Mouse (Mus musculus) c-Kit-positive CD71-negative TER-119-negative erythroid progenitor cells, embryonic 14.5 days (primary cell): ENCODE results near the gene Hsh2d.

Source experiments
- DNase-seq: peaks from one replicate; pipeline ENCODE4 v3.0.0-alpha.2; 2013; ENCODE audit warnings: low read depth

The Hsh2d gene

DNA sequence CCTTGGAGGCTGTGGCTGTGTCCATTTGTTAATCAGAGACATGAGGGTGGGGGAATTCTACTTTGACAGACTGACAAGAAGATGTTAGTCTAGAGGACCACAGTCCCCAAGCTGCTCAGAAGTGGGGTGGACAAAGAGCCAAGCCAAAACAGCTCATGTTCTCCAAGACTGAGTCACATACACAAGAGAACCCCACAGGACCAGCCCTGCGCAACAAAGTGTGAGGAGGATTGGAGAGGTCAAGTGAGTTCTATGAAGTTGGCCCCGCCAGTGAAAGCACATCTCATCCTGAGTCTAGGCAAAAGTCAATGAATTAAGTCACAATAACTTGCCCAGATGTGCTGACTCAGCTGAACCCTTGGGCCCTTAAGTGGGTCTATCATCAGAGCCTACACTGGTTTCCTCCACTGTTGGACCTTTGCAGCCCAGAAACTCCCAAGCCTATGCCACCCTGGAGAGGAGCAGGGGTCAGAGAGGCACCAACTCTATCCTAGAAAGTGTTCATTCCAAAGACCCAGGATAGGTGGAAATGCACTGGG lies 1.6 kb upstream of the Hsh2d start:
- no peak for DNase-seq

DNA sequence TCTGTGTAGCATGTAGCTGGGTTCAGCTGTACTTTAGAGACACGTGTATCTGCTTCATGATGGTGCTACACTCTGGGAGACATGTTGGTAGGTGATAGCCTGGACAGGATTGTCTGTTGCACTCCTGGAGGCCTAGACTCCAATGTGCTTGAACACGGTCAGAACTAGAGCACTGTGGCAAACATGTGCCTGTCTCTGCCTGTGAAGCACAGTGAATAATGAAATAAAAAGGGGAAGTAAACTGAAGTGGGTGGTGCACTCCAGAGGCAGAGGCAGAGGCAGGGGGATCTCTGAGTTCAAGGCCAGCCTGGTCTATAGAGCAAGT lies 739 bp downstream of the Hsh2d start:
- DNase-seq: no peak

DNA sequence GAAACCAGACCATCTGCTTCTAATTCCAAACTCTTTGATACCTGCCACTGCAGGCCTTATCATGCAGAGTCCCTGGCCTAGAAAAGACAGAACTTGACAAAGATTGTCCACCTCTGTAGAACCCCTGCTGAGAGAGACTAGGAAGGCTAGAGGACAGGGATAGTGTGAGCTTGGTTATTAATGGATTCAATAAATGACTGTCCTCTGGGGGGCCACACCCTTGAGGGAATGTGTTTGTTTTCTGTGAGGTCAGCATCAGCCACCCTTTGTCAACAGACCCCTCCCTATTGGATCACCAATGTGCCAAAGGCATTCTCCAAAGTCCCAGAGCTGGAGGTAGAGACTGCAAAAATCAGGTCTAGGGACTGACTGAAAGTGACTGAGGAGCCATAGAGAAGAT lies 2.6 kb downstream of the Hsh2d start:
- DNase-seq: no peak

DNA sequence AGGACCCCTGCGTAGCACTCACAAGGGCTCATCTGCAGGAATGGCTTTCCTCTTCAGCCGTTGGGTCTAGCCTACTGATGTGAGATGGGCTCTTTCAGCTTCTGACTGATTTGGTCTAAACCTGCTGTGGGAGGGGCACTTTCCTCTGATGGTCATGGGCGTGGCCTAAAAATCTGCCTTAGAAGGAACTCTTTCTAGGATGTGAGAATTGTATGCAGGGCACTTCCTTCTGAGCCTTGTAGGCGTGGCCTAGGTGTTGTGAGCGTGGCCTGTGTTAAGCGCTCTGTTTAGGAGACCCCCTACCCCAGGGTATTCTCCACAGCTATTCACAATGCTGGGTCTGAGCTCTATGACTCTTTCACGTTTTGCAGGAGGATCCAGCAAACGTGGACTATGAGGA lies 8.6 kb downstream of the Hsh2d start:
- no peak for DNase-seq

DNA sequence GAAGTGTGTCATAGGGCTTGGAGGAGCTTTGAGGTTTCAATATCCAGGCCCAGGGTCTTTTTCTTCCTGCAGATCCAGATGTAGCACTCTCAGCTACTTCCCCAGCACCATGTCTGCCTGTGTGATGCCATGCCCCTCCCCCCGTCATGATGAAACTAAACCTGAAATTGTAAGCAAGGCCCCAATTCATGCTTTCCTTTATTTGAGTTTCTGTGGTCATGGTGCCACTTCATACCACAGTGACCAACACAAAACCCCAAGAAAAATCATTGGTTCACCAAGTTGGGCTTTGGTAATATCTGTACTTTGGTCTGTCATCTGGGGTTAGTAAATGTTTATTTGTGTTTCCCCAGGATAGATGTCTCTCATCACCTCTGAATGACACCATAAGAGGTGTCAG lies 19.1 kb downstream of the Hsh2d start:
- DNase-seq: no peak

DNA sequence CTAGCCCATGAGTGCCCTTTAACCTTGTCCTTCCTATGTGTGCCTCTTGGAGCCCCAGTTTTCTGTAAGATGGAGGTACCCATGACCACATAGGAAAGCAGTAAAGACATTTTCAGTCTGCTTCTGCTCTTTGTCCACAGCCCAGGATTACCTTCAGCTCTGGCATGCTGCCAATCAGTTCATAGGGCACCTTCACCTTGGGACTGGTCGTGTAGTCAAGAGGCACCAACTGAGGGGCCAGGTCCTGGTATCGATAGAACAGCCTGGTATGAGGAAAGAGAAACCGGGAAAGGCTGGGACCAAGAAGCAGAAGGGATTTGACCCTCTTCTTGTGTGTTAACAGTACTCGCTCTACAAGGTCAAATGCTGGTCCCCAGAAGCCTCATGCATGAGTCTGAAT lies 20.8 kb downstream of the Hsh2d start:
- DNase-seq: no peak

DNA sequence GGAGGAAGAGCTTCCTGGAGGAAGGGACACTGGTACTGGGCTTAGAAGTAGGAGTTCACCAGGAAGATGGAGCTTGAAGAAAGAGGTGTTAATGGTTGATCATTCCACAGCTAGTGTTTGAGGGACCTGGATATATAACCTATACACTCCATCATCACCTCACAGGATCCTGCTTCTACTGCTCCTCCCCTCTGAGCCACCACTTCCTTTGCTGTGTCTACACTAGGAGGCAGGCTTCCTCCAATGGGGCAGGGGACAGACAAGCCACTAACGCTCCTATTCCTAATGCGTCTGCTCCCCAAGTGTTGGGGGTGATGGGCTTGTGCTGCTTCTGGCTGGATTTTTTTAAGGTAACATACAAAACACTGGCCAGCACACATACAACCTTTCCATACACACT lies 21.3 kb downstream of the Hsh2d start:
- DNase-seq: no peak

DNA sequence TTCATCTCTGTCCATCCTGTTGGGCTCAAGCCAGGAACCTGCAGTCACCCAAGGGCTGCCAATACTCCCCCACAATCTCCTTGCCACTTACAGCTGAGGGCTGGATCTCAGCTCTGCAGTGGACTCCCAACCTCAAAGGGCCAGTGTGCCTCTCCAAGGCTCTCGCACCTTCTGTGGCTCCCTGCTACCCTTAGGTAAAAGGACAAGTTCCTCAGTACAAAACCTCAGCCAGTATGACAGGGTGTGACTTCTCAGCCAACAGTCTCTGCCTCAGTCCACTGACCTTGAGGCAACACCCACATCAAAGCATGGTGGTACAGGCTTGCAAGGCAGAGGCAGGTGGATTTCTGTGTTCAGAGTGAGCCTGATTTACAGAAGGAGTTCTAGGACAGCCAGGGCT lies 22.4 kb downstream of the Hsh2d start:
- no peak for DNase-seq

DNA sequence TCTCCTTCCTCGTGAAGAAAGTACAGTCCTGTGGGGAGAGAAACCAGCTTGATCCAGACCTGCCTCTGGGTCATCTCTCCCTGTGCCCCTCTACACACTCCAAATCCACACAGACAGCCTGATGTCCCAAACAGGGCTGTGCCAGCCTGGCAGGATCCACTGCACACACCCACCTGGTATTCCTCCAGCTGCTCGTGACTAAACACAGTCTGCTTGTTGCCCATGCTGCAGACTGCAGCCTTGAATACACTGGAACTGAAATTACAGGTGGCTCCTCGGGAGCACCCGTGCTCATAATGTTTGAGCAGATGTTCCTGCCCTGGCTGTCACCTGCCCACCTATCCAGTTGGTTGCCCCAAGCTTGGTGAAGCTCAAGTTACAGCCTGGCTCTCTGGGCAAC lies 23.3 kb downstream of the Hsh2d start, which contains the start of gene Cib3:
Cib3 (minus strand) TSS at position 87 of the 400 bp plus-strand sequence.
- DNase-seq: no peak

DNA sequence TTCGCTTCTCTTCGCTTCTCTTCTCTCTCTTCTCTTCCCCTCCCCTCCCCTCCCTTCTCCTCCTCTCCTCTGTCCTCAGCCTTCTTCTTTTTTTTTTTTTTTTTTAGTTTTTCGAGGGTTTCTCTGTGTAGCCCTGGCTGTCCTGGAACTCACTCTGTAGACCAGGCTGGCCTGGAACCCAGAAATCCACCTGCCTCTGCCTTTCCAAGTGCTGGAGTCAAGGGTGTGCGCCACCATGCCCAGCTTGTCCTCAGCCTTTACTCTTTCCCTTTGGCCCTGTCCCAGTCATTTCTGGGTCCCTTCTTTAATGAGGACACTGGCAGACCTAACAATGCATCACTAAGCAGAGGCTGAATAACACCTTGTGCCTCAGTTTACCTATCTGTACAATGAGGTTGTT lies 24.1 kb downstream of the Hsh2d start, which contains the start of gene Gm11034:
Gm11034 (minus strand) TSS at position 101 of the 400 bp plus-strand sequence.
- DNase-seq: no peak

DNA sequence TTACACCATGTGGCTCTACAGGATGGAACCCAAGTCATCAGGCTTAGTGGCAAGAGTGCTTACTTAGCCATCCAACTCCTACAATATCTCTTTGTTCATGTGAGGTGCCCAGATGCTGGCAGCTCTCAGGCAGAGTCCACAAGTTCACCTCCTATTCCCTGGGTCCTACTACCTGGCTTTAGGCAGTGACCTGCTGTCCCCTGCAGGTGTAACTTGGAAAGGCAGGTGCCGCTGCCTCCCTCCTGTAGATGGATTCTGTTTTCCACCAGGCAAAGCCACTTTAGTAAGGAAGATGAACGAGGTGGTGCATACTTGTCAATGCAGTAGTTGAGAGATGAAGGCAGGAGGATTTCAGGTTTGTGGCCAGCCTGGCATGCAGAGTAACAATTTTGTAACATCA lies 25.6 kb downstream of the Hsh2d start:
- DNase-seq: no peak

DNA sequence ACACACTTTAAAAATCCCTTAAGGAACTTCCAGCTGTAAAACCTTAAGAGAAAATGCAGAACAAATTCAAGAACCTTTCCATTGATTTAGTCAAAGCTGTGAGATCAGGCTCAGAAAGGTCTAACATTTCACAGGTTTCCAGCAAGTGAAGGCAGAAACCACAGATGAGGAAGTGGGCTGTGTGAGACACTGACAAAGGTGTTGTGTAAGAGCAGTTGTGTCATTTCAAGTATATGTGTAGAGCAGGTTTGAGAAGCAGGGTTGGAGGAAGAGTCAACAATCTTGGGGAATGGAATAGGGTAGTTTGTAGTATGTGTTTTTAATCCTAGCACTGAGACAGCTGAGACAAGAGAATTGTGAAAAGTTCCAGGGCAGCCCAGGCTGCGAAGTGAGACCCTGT lies 26.4 kb downstream of the Hsh2d start:
- DNase-seq: no peak

DNA sequence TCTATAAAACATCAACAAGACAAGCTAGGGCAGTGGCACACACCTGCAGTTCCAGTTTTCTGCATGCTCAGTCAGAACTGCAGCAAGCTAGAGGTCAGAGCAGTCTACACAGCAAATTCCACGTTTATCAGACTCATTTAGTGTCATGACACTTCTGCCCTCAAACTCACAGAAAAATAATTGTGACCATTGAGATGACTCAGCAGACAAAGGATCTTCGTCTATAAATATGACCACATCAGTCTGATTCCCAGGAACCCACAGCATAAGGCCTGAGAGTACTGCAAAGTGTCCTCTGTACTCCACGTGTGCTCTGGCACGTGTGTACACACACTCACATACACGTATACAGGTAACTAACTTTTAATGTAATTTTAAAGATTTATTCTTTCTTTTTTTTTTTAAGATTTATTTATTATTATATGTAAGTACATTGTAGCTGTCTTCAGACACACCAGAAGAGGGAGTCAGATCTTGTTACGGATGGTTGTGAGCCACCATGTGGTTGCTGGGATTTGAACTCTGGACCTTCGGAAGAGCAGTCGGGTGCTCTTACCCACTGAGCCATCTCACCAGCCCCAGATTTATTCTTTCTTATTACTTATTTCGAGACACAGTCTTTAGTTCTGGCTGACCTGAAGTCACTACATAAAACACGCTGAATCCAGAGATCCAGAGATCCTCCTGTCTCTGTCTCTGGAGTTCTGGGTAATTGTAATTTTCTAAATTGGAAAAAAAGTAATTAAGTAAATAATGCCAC lies 29.5 kb downstream of the Hsh2d start:
- no peak for DNase-seq

DNA sequence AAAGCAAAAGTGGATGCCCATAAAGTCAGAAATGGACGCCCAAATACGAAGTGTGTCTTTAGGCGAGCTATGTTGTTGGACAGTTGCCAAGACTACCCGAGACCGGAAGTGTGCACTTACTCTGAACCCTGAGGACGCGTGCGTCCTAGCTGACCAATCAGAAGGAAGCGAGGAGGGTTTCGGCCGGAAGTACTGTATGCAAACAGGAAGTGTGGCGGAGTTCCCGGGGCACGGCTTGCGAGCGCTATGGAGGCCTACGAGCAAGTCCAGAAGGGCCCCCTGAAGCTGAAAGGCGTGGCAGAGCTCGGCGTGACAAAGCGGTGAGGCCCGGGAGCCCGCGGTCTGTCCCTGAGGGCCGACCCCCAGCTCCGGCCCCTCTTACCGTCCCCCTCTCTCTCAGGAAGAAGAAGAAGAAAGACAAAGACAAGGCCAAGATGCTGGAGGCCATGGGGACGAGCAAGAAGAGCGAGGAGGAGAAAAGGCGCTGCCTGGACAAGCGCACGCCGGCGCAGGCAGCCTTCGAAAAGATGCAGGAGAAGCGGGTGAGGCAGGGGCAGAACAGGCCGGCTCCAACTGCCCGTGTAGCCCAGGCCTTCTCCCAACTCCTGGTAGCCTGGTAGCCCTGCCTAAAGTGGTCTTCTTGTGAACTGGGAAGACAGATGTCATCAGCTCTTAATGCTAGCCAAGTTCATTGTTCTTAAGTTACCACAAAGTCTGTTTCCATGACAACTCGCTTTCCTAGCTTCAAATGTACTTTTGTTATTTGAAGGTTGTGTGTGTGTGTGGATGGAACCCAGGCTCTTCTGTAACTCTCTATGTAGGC lies 30.3 kb downstream of the Hsh2d start, which contains the start of gene Fam32a:
Fam32a (plus strand) TSS at position 190 of the 823 bp plus-strand sequence.
- DNase-seq: peak; percentile 98

DNA sequence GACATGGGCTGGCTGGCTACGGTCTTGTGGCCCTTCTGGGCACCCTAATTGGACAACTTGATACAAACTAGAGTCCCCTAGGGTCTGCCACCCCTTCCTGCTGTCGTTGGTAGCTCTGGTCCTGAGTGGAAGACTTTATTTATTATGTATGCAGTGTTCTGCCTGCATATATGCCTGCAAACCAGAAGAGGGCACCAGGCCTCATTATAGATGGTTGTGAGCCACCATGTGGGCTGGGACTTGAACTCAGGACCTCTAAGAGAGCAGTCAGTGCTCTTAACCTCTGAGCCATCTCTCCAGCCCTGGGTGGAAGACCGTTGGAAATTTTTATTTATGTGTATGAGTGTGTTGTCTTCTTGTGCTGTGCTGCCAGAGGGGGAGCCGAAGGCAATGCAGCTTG lies 31.3 kb downstream of the Hsh2d start:
- no peak for DNase-seq

DNA sequence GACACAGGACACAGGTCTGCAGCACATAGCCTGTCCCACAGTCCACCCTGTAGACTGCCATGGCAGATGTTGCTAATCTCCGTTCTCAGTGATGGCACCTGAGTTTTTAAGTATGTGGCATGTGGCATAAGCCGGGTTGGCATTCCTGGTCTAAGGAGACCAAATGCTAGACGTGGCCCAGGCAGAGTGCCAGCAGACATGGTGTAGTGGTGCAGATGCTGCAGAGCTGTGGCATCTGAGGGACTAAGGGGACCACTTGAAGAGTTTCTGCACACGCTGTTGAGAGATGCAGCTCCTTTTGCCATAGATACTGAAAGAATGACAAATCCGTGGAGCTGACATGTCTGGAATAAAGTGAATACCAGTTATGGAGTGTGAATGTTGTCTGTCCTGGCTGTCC lies 33.2 kb downstream of the Hsh2d start:
- no peak for DNase-seq

DNA sequence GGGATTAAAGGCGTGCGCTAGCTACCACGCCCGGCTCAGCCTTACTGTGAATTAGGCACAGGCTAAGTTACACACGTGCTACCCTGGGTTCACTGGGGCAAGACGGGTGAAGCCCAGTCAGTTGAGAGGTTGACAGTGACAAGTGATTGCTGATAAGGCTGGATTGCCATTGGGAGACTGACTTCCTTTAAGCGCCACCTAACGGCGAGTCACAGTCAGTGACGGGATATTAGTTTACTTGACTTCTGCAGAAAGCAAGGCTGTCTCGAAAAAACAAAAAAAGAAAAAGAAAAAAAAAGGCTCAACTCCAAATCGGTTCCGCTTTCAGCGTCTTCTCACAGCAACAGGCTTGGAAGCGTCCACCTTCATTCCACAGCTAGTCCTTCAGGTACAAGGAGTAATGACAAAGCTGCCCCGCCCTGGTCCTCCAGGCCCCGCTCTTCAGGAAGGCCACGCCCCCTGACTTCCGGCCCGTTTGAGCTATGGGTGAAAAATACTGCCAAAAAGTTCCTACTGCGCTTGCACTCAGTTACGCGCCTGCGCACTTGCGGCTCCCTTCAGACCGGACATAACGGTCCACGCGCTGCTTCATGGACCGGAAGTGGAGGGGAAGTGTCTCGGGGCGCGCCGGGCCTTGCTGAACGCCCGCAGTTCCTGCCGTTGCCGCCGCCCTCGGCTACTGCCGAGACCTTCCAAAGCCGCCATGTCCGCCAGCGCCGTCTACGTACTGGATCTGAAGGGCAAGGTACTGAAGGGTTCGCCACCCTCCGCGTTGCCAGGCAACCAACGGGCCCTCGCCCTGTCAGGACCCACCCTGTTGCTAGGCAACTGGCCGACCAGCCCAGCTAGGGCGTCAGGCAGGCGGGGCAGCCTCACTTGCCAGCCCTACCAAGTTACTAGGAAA lies 50.3 kb downstream of the Hsh2d start, which contains the start of gene Ap1m1:
Ap1m1 (plus strand) TSS at position 520 of the 904 bp plus-strand sequence.
- DNase-seq: peak; percentile 99

DNA sequence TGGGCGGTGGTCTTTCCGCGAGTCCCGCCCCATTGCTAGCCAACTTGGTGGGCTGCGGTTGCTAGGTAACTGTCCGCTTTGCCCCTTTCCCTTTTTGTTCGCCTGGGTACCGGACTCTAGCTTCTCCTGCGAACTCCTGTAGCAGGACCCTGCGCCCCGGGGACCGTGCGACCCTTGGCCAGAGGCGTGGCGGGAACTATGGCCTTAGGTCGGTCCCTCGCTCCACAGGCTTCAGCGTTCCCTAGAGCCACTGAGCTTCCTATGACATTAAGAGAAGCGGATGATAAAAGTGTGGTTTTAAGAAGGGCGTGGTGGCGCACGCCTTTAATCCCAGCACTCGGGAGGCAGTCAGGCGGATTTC lies 50.9 kb downstream of the Hsh2d start:
- no peak for DNase-seq

DNA sequence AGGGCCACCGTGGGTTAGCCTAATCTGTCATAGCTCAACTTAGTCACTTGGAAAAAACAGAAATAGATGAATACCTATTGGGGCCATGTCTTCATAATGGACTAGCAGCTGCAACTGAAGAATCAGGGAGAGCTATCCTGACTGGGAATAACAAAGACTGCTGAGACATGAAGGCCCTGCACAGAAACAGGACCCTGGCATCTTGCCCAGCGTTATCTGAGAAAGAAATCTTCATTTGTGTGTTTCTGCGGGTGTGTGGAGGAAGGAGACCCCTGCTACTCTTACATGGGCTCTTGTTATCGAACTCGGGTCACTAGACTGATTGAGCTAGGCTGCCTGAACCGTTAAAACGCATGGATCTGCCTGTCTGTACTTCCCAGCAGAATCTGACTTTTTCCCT lies 51.5 kb downstream of the Hsh2d start:
- DNase-seq: no peak

DNA sequence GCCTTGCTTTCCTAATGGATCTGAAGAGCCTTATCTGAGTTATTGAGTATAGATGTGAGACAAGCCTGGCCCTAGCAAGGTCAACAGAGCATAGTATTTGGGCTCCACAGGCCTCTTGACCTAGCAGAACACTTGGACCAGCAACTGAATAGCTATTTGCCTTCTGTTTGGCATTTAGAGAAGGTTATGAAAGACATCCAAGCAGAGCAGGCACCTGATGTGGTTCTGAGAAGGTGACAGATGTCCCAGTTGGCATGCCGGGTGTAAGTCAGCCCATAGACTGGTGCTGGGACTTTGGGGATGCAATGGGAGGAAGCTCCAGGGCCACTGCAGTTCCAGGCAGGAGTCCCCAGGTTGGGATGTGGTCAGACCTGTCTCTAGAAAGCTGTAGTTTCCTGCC lies 52.8 kb downstream of the Hsh2d start:
- no peak for DNase-seq

DNA sequence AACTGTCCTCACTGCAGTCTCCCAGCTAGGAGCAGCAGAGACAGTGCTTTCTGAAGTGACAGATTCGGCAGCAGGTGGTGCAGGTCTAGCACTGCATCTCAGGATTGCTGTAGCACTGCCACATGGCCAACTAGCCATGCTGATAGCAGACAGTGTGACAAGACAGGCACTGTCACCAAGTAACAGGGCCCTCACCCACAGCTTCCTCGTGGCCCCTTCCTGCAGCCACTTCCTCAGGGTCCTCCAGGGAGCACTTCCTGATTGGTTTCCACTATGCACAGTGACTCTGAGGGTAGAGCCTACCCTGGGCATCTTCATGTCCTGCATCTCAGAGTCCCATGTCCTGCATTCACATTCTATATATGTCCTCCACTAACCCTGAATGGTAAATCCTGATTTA lies 55.2 kb downstream of the Hsh2d start:
- DNase-seq: no peak
